Mouse (Mus musculus) forebrain, embryonic 11.5 days (tissue): ENCODE data around the gene Ppox. TPM values are rescaled to one million over a fixed set of nuclear protein-coding genes. Genes with fewer than 3 reads are reported as not detected.

Experiments used
- ATAC-seq: fragments of 200-750 bp; cut with Nextera tagmentation; replicated peaks from 2 replicates; pipeline ENCODE4 v1.8.0; 2017; ENCODE audit warnings: moderate TSS enrichment; ENCODE audit not compliant: low FRiP score
- DNase-seq: peaks from one replicate; pipeline ENCODE4 v3.0.0-alpha.2; 2017; ENCODE audit warnings: low spot score
- H3K27ac ChIP-seq: fragments of 300-500 bp; sonication (generic); 2 replicates; pipeline ENCODE4 v1.5.1; 2014; ENCODE audit warnings: low read depth, low read length
- H3K27me3 ChIP-seq: fragments of 300-500 bp; sonication (generic); 2 replicates; pipeline ENCODE4 v1.6.1; 2014; ENCODE audit warnings: mild to moderate bottlenecking, low read length, mixed read lengths; ENCODE audit not compliant: control insufficient read depth, insufficient read depth
- H3K36me3 ChIP-seq: fragments of 300-500 bp; sonication (generic); 2 replicates; pipeline ENCODE4 v1.6.1; 2014; ENCODE audit warnings: mild to moderate bottlenecking, low read length, moderate library complexity, mixed read lengths; ENCODE audit not compliant: control insufficient read depth, insufficient read depth
- H3K4me1 ChIP-seq: fragments of 300-500 bp; sonication (generic); replicated peaks from 2 replicates; pipeline ENCODE4 v1.6.1; 2014; ENCODE audit warnings: low read length, mixed read lengths; ENCODE audit not compliant: control insufficient read depth, insufficient read depth
- H3K4me2 ChIP-seq: fragments of 300-500 bp; sonication (generic); 2 replicates; pipeline ENCODE4 v1.6.1; 2014; ENCODE audit warnings: low read depth, mild to moderate bottlenecking, low read length, moderate library complexity, mixed read lengths; ENCODE audit not compliant: severe bottlenecking
- H3K4me3 ChIP-seq: fragments of 300-500 bp; sonication (generic); 2 replicates; pipeline ENCODE4 v1.5.1; 2014; ENCODE audit warnings: low read depth, low read length
- H3K9ac ChIP-seq: fragments of 300-500 bp; sonication (generic); 2 replicates; pipeline ENCODE4 v1.6.1; 2014; ENCODE audit warnings: low read length
- H3K9me3 ChIP-seq: fragments of 300-500 bp; sonication (generic); 2 replicates; pipeline ENCODE4 v1.6.1; 2016; ENCODE audit warnings: low read length, mixed read lengths; ENCODE audit not compliant: control insufficient read depth
- WGBS: fragments of 180-500 bp; shearing (Covaris S2); extraction: QIAGEN DNeasy Blood & Tissue Kit; methylation state at CpG from one replicate; pipeline ENCODE4 v1.1.7; 2014; 5-methylcytosine and 5-hydroxymethylcytosine counted together
- polyA plus RNA-seq: library from polyadenylated mRNA; unstranded; fragments of >200 nt; fragmentation: Nextera tagmentation; extraction: Ambion mirVana; gene quantifications from 2 replicates; pipeline ENCODE4 v1.2.1, GENCODE M21; 2014

The Ppox gene
- polyA plus RNA-seq, 1 experiment from 2014 or later: 67.6 TPM

DNA sequence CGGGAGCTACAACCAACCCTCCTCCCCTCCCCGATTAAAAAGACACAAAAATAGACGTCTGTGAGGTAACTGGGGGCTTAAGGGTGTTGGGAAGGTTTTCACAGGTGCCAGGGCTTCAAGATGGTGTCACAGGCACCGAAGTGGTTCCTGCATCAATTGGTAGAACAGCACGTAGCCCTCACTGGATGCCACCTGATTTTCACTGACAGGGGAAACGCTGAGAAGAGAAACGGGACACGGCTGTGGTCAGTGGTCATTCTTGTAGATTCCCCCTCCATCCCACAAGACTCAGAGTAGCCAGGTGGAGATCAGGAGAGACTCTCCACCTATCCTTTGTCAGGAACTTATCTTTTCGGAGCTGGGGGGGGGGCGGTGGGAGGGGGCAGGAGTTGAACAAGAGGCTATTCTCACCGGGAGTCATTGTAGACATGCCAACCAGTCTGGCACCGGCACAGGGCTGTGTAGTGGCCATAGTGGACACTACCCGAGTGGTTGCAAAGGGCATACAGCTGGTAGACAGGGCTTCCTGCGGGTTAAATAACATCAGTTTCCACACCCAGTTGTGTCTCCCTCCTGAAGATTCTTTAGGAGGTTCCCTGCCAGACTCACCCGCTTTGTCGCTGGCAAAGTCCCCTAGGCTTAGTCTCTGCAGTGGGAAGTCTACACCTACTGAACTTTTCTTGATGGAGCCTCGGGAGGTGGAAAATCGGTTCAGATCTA, 1.3 kb upstream of the Ppox start:
- no peak overlapping the region; the same call in 1 of the 2 replicates for H3K4me2 ChIP-seq
- 82% methylated on average over 18 of the region's 18 CpGs for WGBS
- H3K9me3 ChIP-seq: no peaks in the 10 kb centered on the region
- H3K9ac ChIP-seq: no peak overlapping the region
- H3K36me3 ChIP-seq: peaks cover 3% of the 10 kb centered on the region; the same call in 1 of the 2 replicates
- H3K27me3 ChIP-seq: no peaks in the 10 kb centered on the region
- DNase-seq: peak; percentile 52
- no peak for ATAC-seq
- H3K4me3 ChIP-seq: peak overlapping the region; percentile 65; the same call in 1 of the 2 replicates
- no peak overlapping the region for H3K27ac ChIP-seq
- peaks cover 11% of the 10 kb centered on the region; the same call in 1 of the 2 replicates for H3K4me1 ChIP-seq

DNA sequence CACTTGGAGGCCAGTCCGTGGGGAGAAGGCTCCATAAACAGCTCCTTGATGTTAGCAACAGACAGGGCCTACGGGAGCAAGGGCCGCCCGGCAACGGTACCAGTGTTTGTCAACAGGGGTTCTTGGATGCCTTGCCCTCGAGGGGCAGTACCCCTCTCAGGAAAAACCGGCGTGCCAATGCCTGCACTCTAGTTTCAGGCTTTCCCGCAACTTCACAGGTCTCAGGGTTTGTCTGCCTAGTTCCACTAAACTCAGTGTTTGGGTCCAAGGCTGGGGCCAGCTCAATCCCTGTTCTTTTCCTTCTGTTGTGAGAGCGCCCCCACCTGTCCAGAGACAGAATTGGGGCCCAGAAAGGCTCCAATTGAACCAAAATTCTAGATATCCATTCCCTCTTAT, 540 bp upstream of the Ppox start:
- Histone ChIP-seq H3K27me3 (no peaks in the 10 kb centered on the region), H3K27ac (peak overlapping the region; percentile 68), H3K9me3 (no peaks in the 10 kb centered on the region), H3K9ac (peak overlapping the region; percentile 61), H3K4me3 (peak overlapping the region; percentile 65), H3K4me1 (peaks cover 11% of the 10 kb centered on the region; the same call in 1 of the 2 replicates), H3K4me2 (peak overlapping the region; percentile 88), H3K36me3 (peaks cover 5% of the 10 kb centered on the region; the same call in 1 of the 2 replicates)
- ATAC-seq: peak; percentile 42
- peak; percentile 81 for DNase-seq
- under 1% methylated on average over 10 of the region's 10 CpGs for WGBS

DNA sequence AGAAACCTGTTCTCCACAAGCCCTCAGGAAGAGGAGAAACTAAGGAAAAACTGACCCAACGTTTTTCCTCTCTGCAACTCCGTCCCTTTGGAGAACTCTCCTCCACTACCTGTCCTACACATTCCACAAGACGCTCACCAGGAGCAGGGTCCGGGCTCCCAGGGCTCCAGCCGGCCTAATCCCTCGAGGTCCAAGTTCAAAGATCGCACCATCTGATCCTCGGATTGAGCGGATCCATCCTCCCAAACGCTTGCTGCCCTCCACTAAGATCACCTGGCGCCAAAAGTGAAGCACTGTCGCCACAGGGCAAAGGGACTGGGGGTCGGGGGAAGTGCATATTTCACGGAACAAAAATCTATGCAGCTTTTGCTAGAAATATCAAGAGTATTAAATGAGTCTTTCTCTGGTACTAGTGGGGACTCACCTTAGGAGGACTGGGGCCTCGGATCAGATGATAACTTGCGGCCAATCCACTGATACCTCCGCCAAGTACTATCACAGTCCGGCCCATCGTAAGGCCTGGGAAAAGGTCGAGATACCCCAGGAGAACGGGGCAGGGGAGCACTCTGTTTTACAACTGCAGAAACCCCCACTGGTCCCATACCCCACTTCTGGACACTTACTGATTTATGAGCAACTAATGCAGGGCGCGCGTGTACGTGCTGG, 603 bp downstream of the Ppox start:
- no peak overlapping the region for H3K27ac ChIP-seq
- H3K4me1 ChIP-seq: peaks cover 11% of the 10 kb centered on the region; the same call in 1 of the 2 replicates
- DNase-seq: peak; percentile 53
- ATAC-seq: peak; percentile 4; the same call in 1 of the 2 replicates
- H3K4me3 ChIP-seq: peak overlapping the region; percentile 65
- peak overlapping the region; percentile 88 for H3K4me2 ChIP-seq
- WGBS: 1% methylated on average over 25 of the region's 25 CpGs
- no peaks in the 10 kb centered on the region for H3K9me3 ChIP-seq
- H3K9ac ChIP-seq: peak overlapping the region; percentile 77
- H3K27me3 ChIP-seq: no peaks in the 10 kb centered on the region
- H3K36me3 ChIP-seq: peaks cover 10% of the 10 kb centered on the region; the same call in 1 of the 2 replicates

DNA sequence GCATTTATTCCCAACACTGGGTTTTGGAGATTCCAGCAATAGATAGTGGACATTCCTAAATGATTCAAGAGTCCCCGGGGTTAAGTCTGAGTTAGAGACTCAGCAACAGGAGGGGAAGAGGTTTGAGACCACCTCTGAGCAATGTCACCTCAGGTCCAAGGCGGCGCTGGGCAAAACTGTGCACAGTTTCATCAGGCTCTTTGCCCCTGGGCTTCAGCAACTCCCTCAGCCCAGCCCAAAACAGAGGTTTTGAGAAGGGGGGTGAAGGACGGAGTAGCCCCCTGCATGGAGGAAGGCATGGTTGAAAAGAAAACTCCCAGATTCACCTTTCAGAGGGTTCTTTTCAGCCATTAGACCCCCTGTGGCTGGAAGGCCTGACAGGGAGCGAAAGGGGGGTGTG, 1.3 kb downstream of the Ppox start:
- Histone ChIP-seq H3K27me3 (no peaks in the 10 kb centered on the region), H3K9me3 (no peaks in the 10 kb centered on the region), H3K4me2 (peak overlapping the region; percentile 88), H3K9ac (peak overlapping the region; percentile 77), H3K27ac (no peak overlapping the region), H3K36me3 (peaks cover 10% of the 10 kb centered on the region; the same call in 1 of the 2 replicates), H3K4me1 (peaks cover 11% of the 10 kb centered on the region; the same call in 1 of the 2 replicates), H3K4me3 (peak overlapping the region; percentile 65)
- whole genome bisulfite sequencing: 49% methylated on average over 5 of the region's 5 CpGs
- DNase-seq (no peak), ATAC-seq (no peak)

DNA sequence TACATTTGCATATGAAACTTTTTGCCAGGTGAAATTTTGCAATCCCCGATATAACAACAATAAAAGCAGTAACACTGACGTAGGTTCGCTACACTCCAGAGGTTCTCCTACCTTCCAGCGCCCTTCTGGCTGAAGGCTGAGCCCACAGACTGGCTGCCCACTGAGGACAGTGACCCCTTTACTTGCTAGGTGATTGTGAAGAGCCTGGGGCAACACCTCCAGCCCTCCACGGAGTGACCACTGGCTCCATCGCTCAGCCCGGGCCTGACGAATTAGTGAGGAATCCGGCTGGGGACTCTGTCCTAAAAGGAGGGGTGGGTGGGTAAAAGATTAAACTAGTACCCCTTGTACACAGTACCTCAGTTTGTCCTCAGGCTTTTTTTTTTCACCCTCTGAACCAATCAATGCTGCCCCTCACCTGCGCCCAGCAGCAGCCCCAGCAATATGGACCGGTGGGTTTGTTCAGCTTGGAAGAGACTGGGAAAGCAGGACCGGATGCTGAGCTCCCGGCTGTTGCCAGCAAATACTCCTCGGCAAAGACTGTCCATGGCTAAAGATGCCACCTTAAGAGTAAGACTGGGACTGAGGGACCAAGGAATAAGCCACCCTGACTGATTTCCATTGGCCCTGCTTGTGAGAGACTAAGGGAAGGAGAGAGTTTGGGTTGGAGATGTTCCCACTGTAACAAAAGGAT, 1.8 kb downstream of the Ppox start:
- Histone ChIP-seq H3K27ac (no peak overlapping the region), H3K4me3 (no peak overlapping the region), H3K9me3 (no peaks in the 10 kb centered on the region), H3K4me2 (peak overlapping the region; percentile 88; the same call in 1 of the 2 replicates), H3K4me1 (peaks cover 11% of the 10 kb centered on the region; the same call in 1 of the 2 replicates), H3K27me3 (no peaks in the 10 kb centered on the region), H3K36me3 (peaks cover 10% of the 10 kb centered on the region; the same call in 1 of the 2 replicates), H3K9ac (no peak overlapping the region)
- WGBS: 94% methylated on average over 14 of the region's 14 CpGs
- DNase-seq (peak; percentile 47), ATAC-seq (no peak)

DNA sequence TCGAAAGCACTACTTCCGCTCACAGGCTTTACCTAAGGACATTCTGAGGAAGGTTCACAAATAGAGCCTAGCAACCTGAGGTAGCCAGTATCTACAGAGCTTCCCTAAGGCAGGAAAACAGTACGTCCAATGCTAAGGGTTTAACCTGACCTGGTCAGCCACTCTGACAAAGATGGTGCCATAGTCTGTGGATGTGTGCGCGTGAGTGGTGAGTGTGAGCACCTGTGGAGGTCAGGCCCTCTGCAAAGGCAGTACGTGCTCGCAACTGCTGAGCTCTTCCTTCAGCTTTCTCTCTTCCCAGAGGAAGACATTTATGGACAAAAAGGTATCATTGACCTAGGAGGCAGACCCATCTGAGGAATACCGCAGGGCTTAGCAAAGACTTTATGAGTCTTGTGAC, 2.5 kb downstream of the Ppox start:
- ATAC-seq (no peak), DNase-seq (peak; percentile 43)
- H3K27ac ChIP-seq: no peak overlapping the region
- no peak overlapping the region for H3K9ac ChIP-seq
- H3K27me3 ChIP-seq: no peaks in the 10 kb centered on the region
- 98% methylated on average over 8 of the region's 8 CpGs for WGBS
- H3K4me2 ChIP-seq: no peak overlapping the region
- H3K4me3 ChIP-seq: no peak overlapping the region
- H3K9me3 ChIP-seq: no peaks in the 10 kb centered on the region
- H3K36me3 ChIP-seq: peaks cover 10% of the 10 kb centered on the region; the same call in 1 of the 2 replicates
- peaks cover 11% of the 10 kb centered on the region; the same call in 1 of the 2 replicates for H3K4me1 ChIP-seq

DNA sequence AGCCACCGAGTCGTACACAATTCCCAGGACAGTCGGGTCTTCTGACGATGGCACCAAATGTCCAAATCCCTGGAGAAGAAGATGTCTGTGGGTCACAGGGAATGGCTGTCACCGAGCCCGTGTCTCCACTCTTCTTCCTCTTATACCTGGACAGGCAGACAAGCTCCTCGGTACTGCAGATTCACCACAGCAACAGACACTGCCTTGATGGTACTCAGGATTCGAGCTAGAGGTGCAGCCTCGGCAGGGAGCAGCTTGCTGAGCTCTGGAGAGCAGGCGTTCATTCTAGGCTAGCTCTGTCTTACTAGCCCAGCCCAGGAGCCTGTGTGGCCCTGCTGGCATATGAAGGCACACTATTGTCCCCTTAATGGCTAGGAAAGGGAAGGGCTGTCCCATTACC, 3.2 kb downstream of the Ppox start:
- DNase-seq: peak; percentile 33
- peaks cover 11% of the 10 kb centered on the region; the same call in 1 of the 2 replicates for H3K4me1 ChIP-seq
- H3K36me3 ChIP-seq: peaks cover 10% of the 10 kb centered on the region; the same call in 1 of the 2 replicates
- H3K27me3 ChIP-seq: no peaks in the 10 kb centered on the region
- H3K9ac ChIP-seq: no peak overlapping the region
- no peaks in the 10 kb centered on the region for H3K9me3 ChIP-seq
- ATAC-seq: no peak
- no peak overlapping the region for H3K4me3 ChIP-seq
- H3K4me2 ChIP-seq: no peak overlapping the region
- WGBS: 87% methylated on average over 10 of the region's 10 CpGs
- H3K27ac ChIP-seq: no peak overlapping the region

DNA sequence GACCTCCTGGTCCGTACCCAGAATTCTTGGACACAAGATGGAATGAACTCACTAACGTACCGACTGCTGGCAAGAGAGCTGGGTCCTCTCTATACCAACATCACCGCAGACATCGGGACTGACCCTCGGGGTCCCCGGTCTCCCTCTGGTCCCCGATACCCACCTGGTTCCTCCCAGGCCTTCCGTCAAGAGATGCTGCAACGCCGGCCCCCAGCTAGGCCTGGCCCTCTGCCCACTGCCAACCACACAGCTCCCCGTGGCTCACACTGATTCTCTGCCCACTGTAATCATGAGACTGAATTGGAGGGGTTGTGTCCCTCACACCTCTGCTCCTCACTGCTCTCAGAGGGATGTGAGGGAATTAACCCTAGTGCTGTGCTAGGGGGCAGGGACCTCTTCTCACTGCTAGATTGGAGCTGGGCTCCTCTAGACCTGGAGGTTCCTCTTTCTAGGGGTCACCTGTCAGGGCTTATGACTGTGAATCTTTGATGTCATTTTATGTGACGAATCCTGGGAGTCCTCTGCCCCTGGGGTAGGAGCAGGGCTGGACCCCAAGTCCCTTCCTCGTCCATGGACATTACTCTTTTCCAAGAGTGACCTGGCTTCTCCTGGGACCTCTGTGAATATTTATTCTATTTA, 4.8 kb downstream of the Ppox start:
- H3K36me3 ChIP-seq: peaks cover 10% of the 10 kb centered on the region; the same call in 1 of the 2 replicates
- no peak overlapping the region for H3K9ac ChIP-seq
- WGBS: 92% methylated on average over 14 of the region's 14 CpGs
- H3K4me3 ChIP-seq: no peak overlapping the region
- H3K4me2 ChIP-seq: no peak overlapping the region
- ATAC-seq: no peak
- peaks cover 10% of the 10 kb centered on the region; the same call in 1 of the 2 replicates for H3K4me1 ChIP-seq
- H3K9me3 ChIP-seq: no peaks in the 10 kb centered on the region
- peak; percentile 39 for DNase-seq
- H3K27ac ChIP-seq: no peak overlapping the region
- H3K27me3 ChIP-seq: no peaks in the 10 kb centered on the region
